Mouse (Mus musculus): ENCODE results near the gene Vmn2r115.
"Not testable (repeated sequence)": the region's sequence is repeated elsewhere in the genome, so short reads cannot be mapped to it uniquely, and the experiment has no call there.

DNA sequence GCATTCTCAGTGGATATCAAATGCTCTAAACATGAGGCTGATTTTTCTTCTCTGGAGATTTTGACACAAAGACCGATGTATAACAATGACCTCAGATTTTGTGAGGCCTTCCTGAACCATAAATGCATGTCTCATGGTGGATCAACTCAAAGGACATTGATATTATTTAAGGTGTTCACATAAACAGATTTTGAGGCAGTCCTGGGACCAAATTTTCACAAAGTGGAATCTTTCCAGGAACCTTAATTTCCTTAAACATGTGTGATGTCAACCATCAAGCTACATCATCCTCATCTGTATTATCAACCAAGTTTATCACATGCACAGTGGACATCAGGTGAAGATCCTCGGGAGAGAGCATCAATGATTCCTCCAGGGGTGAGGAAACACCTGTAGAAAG, at the start of gene Vmn2r115:
- not testable (repeated sequence) for TF ChIP-seq CTCF, EP300 (IDR thresholded peaks at IDR 0.05; ENCODE audit: low read depth)

Measured in liver, embryonic 14.5 days (tissue).